Mouse (Mus musculus) neural tube, embryonic 12.5 days (tissue): ENCODE measurements around the gene Adam21. TPM values are rescaled to one million over a fixed set of nuclear protein-coding genes. Genes with fewer than 3 reads are reported as not detected.
A peak's percentile ranks its signal among the peaks of the same experiment; 100 is the strongest.

Experiments
- ATAC-seq: fragments of 200-750 bp; cut with Nextera tagmentation; 2 replicates; pipeline ENCODE4 v1.8.0; 2017; ENCODE audit warnings: low read depth, mild to moderate bottlenecking, moderate TSS enrichment, moderate library complexity; ENCODE audit not compliant: low FRiP score
- H3K27ac ChIP-seq: fragments of 300-500 bp; sonication (generic); 2 replicates; pipeline ENCODE4 v1.5.1; 2016
- H3K27me3 ChIP-seq: fragments of 300-500 bp; sonication (generic); replicated peaks from 2 replicates; pipeline ENCODE4 v1.6.1; 2016; ENCODE audit warnings: mild to moderate bottlenecking
- H3K36me3 ChIP-seq: fragments of 300-500 bp; sonication (generic); 2 replicates; pipeline ENCODE4 v1.6.1; 2016; ENCODE audit warnings: mild to moderate bottlenecking
- H3K4me1 ChIP-seq: fragments of 300-500 bp; sonication (generic); 2 replicates; pipeline ENCODE4 v1.6.1; 2016
- H3K4me2 ChIP-seq: fragments of 300-500 bp; sonication (generic); replicated peaks from 2 replicates; pipeline ENCODE4 v1.6.1; 2016; ENCODE audit warnings: mild to moderate bottlenecking
- H3K4me3 ChIP-seq: fragments of 300-500 bp; sonication (generic); 2 replicates; pipeline ENCODE4 v1.5.1; 2016
- H3K9ac ChIP-seq: fragments of 300-500 bp; sonication (generic); 2 replicates; pipeline ENCODE4 v1.6.1; 2016; ENCODE audit warnings: mild to moderate bottlenecking
- H3K9me3 ChIP-seq: fragments of 300-500 bp; sonication (generic); 2 replicates; pipeline ENCODE4 v1.6.1; 2016; ENCODE audit warnings: mild to moderate bottlenecking
- WGBS: fragments of 180-500 bp; shearing (Covaris S2); methylation state at CpG from one replicate; pipeline ENCODE4 v1.1.7; 2016; 5-methylcytosine and 5-hydroxymethylcytosine counted together
- polyA plus RNA-seq: library from polyadenylated mRNA; unstranded; fragments of >200 nt; fragmentation: Nextera tagmentation; extraction: Ambion mirVana; gene quantifications from 2 replicates; pipeline ENCODE4 v1.2.1, GENCODE M21; 2016

Gene Adam21
- polyA plus RNA-seq: 0.69 and 0.75 TPM in 2 replicates

- Histone ChIP-seq H3K27me3 (no peaks in the 10 kb centered on the region), H3K4me1 (no peaks in the 10 kb centered on the region), H3K9me3 (no peaks in the 10 kb centered on the region), H3K4me2 (no peak within 1 kb of the TSS), H3K27ac (no peak within 1 kb of the TSS), H3K9ac (no peak within 1 kb of the TSS), H3K36me3 (peaks cover 16% of the 10 kb centered on the region), H3K4me3 (no peak within 1 kb of the TSS)
- ATAC-seq: no peak
- WGBS: 90% methylated on average over 1 of the region's 1 CpGs
Measured at GRCm38 (mm10) chr12:81568374-81568773, at the start of gene Adam21. TSS of gene Adam21 (minus strand) at chr12:81568474.

- Histone ChIP-seq H3K36me3 (no peaks in the 10 kb centered on the region), H3K27me3 (no peaks in the 10 kb centered on the region), H3K4me2 (no peak overlapping the region), H3K9ac (no peak overlapping the region), H3K4me3 (no peak overlapping the region), H3K27ac (no peak overlapping the region), H3K9me3 (no peaks in the 10 kb centered on the region), H3K4me1 (no peaks in the 10 kb centered on the region)
- whole genome bisulfite sequencing: 53% methylated on average over 7 of the region's 7 CpGs
- ATAC-seq: no peak
Measured at GRCm38 (mm10) chr12:81616980-81617379, 48.7 kb upstream of the Adam21 start.

GRCm38 (mm10) chr12:81615807-81616206 lies 47.5 kb upstream of the Adam21 start:
- Histone ChIP-seq H3K27me3 (no peaks in the 10 kb centered on the region), H3K9ac (no peak overlapping the region), H3K36me3 (no peaks in the 10 kb centered on the region), H3K9me3 (no peaks in the 10 kb centered on the region), H3K4me3 (no peak overlapping the region), H3K4me1 (no peaks in the 10 kb centered on the region), H3K27ac (no peak overlapping the region), H3K4me2 (no peak overlapping the region)
- WGBS: 84% methylated on average over 6 of the region's 6 CpGs
- ATAC-seq: no peak

GRCm38 (mm10) chr12:81609445-81609844 lies 41.2 kb upstream of the Adam21 start:
- Histone ChIP-seq H3K9ac (no peak overlapping the region), H3K36me3 (no peaks in the 10 kb centered on the region), H3K4me3 (no peak overlapping the region), H3K9me3 (no peaks in the 10 kb centered on the region), H3K4me2 (no peak overlapping the region), H3K27me3 (no peaks in the 10 kb centered on the region), H3K27ac (no peak overlapping the region), H3K4me1 (no peaks in the 10 kb centered on the region)
- ATAC-seq: no peak

GRCm38 (mm10) chr12:81604995-81605784 lies 36.9 kb upstream of the Adam21 start:
- no peak overlapping the region for H3K4me3 ChIP-seq
- no peak for ATAC-seq
- H3K27ac ChIP-seq: no peak overlapping the region
- H3K4me1 ChIP-seq: no peaks in the 10 kb centered on the region
- H3K36me3 ChIP-seq: no peaks in the 10 kb centered on the region
- 57% methylated on average over 5 of the region's 5 CpGs for WGBS
- H3K9me3 ChIP-seq: no peaks in the 10 kb centered on the region
- no peaks in the 10 kb centered on the region; the same call in 1 of the 2 replicates for H3K27me3 ChIP-seq
- no peak overlapping the region for H3K9ac ChIP-seq
- no peak overlapping the region for H3K4me2 ChIP-seq

GRCm38 (mm10) chr12:81596547-81597262 lies 28.4 kb upstream of the Adam21 start:
- Histone ChIP-seq H3K9ac (no peak overlapping the region), H3K4me3 (no peak overlapping the region), H3K36me3 (no peaks in the 10 kb centered on the region), H3K4me1 (peaks cover 5% of the 10 kb centered on the region; the same call in 1 of the 2 replicates), H3K27me3 (no peaks in the 10 kb centered on the region; the same call in 1 of the 2 replicates), H3K9me3 (no peaks in the 10 kb centered on the region), H3K4me2 (no peak overlapping the region), H3K27ac (no peak overlapping the region)
- ATAC-seq: no peak
- 85% methylated on average over 8 of the region's 8 CpGs for WGBS

- WGBS: 3% methylated on average over 36 of the region's 36 CpGs
- H3K4me3 ChIP-seq: peak within 1 kb of the TSS; percentile 70
- H3K27me3 ChIP-seq: no peaks in the 10 kb centered on the region
- peaks cover 9% of the 10 kb centered on the region; the same call in 1 of the 2 replicates for H3K36me3 ChIP-seq
- peak within 1 kb of the TSS; percentile 75 for H3K4me2 ChIP-seq
- peaks cover 5% of the 10 kb centered on the region; the same call in 1 of the 2 replicates for H3K4me1 ChIP-seq
- peak; percentile 97 for ATAC-seq
- no peak within 1 kb of the TSS for H3K27ac ChIP-seq
- peak within 1 kb of the TSS; percentile 72 for H3K9ac ChIP-seq
- H3K9me3 ChIP-seq: no peaks in the 10 kb centered on the region
Measured at GRCm38 (mm10) chr12:81594902-81595671, 26.8 kb upstream of the Adam21 start, which contains the start of gene Med6. TSS of gene Med6 (minus strand) at chr12:81595008.

- ATAC-seq: no peak
- Histone ChIP-seq H3K27me3 (no peaks in the 10 kb centered on the region), H3K4me1 (no peaks in the 10 kb centered on the region), H3K27ac (no peak overlapping the region), H3K9me3 (no peaks in the 10 kb centered on the region), H3K9ac (no peak overlapping the region), H3K4me3 (no peak overlapping the region), H3K4me2 (no peak overlapping the region), H3K36me3 (peaks cover 13% of the 10 kb centered on the region)
- 92% methylated on average over 5 of the region's 5 CpGs for WGBS
Measured at GRCm38 (mm10) chr12:81567931-81568330, 343 bp downstream of the Adam21 start.

- Histone ChIP-seq H3K9ac (no peak overlapping the region), H3K36me3 (no peaks in the 10 kb centered on the region), H3K27ac (no peak overlapping the region), H3K4me3 (no peak overlapping the region), H3K27me3 (no peaks in the 10 kb centered on the region), H3K9me3 (no peaks in the 10 kb centered on the region), H3K4me1 (no peaks in the 10 kb centered on the region), H3K4me2 (no peak overlapping the region)
- ATAC-seq: no peak
- 98% methylated on average over 3 of the region's 3 CpGs for WGBS
Measured at GRCm38 (mm10) chr12:81564173-81564572, 4.1 kb downstream of the Adam21 start.

- Histone ChIP-seq H3K4me3 (no peak overlapping the region), H3K4me2 (no peak overlapping the region), H3K36me3 (no peaks in the 10 kb centered on the region), H3K27ac (no peak overlapping the region), H3K9me3 (no peaks in the 10 kb centered on the region), H3K4me1 (no peaks in the 10 kb centered on the region), H3K9ac (no peak overlapping the region), H3K27me3 (no peaks in the 10 kb centered on the region)
- 92% methylated on average over 3 of the region's 3 CpGs for WGBS
- no peak for ATAC-seq
Measured at GRCm38 (mm10) chr12:81549286-81549685, 19.0 kb downstream of the Adam21 start.

- Histone ChIP-seq H3K9me3 (no peaks in the 10 kb centered on the region), H3K9ac (no peak overlapping the region), H3K4me2 (no peak overlapping the region), H3K27me3 (no peaks in the 10 kb centered on the region), H3K4me1 (no peaks in the 10 kb centered on the region), H3K4me3 (no peak overlapping the region), H3K36me3 (no peaks in the 10 kb centered on the region), H3K27ac (no peak overlapping the region)
- ATAC-seq: no peak
- 69% methylated on average over 4 of the region's 4 CpGs for WGBS
Measured at GRCm38 (mm10) chr12:81547163-81547562, 21.1 kb downstream of the Adam21 start.

- Histone ChIP-seq H3K9ac (peak overlapping the region; percentile 68), H3K27ac (no peak overlapping the region), H3K36me3 (no peaks in the 10 kb centered on the region), H3K27me3 (no peaks in the 10 kb centered on the region), H3K4me1 (no peaks in the 10 kb centered on the region; the same call in 1 of the 2 replicates), H3K9me3 (no peaks in the 10 kb centered on the region), H3K4me3 (peak overlapping the region; percentile 75), H3K4me2 (peak overlapping the region; percentile 83)
- 37% methylated on average over 4 of the region's 4 CpGs for WGBS
- peak; percentile 13; the same call in 1 of the 2 replicates for ATAC-seq
Measured at GRCm38 (mm10) chr12:81533029-81533419, 35.2 kb downstream of the Adam21 start.
